Mouse (Mus musculus): ENCODE measurements around the gene Pdk1.

DNA sequence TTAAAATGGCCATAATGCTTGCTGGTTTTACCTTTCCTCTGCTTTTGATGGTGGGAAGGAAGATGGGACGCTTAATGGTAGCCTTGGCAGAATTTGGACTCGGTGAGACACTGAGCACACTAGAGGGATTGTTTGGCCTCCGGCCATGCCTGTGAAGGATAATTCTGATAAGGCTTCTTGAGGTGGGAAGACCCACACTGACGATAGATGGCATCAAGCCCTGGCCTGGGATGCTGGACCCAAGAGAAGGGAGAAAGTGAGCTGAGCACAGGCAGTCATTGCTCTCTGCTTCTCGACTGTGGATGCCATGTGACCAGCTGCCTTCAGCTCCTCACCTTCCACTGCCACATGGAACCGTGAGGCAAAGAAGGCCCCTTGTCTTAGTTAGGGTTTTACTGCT, 28.1 kb upstream of the Pdk1 start:
- TF ChIP-seq CTCF (IDR thresholded peaks at IDR 0.05; ENCODE audit: control insufficient read depth, insufficient read depth, insufficient read length) (no peak), CEBPB (IDR thresholded peaks at IDR 0.05; ENCODE audit: low read depth) (no peak), FOSL1 (IDR thresholded peaks at IDR 0.05; ENCODE audit: insufficient read depth, low read length, poor library complexity, severe bottlenecking) (no peak), MYOG (IDR thresholded peaks at IDR 0.05; ENCODE audit: control insufficient read depth, extremely low read depth, insufficient read length) (no peak), MAX (IDR thresholded peaks at IDR 0.05) (no peak), MYOD1 (IDR thresholded peaks at IDR 0.05; ENCODE audit: control insufficient read depth, insufficient read length, low read depth) (no peak)

All from C2C12 (cell line).